Mouse (Mus musculus) ES-E14 (cell line): ENCODE results near the gene Serpinh1.

Experiments used
- HCFC1 ChIP-seq: IDR thresholded peaks from 2 replicates; pipeline ENCODE4 v1.6.1; 2012; ENCODE audit warnings: low read length, inconsistent platforms, borderline replicate concordance; ENCODE audit not compliant: insufficient read depth
- MAFK ChIP-seq: IDR thresholded peaks from 2 replicates; pipeline ENCODE4 v1.6.1; 2014; ENCODE audit warnings: mild to moderate bottlenecking, low read depth, low read length, inconsistent platforms; ENCODE audit not compliant: insufficient read depth
- ZNF384 ChIP-seq: IDR thresholded peaks from 2 replicates; pipeline ENCODE4 v1.6.1; 2012; ENCODE audit warnings: low read depth, low read length, inconsistent platforms

DNA sequence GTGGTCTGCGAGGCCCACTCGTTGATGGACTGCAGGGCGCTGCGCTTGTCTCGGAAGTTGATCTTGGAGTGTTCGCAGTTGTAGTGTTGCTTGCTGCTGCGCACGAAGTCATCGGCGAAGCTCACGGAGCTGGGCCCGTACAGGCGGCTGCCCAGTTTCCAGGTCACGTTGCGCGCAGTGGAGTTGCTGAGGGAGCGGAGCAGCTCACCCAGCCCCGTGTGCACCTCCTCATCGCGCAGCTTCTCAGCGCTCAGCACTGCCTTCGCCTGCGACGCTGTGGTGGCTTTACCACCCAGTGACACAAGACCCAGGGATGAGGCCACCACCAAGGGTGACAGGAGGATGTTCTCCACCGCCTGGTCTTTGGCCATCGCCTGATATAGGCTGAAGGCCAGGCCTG, 4.2 kb downstream of the Serpinh1 start:
- no peak for TF ChIP-seq ZNF384
- no peak for TF ChIP-seq MAFK
- TF ChIP-seq HCFC1 = no peak
